Mouse (Mus musculus): ENCODE data around the gene Ctso.

DNA sequence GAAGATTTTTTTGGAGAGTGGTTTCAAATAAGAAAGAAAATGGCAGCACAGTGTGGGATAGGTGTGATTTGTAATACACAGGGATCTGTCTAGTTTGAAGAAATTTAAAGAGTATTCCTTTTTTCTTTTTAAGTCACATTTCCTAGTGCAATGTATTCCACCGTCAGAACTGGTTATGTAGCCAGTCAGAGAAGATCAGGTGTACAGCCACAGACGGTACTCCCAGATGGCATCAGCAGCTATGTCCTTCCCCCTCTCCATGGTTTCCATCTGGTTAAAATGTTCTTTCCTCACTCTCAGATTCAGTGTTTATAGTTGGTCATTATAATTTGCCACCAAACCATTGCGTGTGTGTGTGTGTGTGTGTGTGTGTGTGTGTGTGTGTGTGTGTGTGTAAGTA, 10.7 kb downstream of the Ctso start:
- TF ChIP-seq POLR2A (IDR thresholded peaks at IDR 0.05; ENCODE audit: low read depth, low read length) (no peak), CTCF (IDR thresholded peaks at IDR 0.05; ENCODE audit: extremely low read depth, insufficient read depth, insufficient read length, insufficient replicate concordance) (no peak)

Measured in spleen, adult 2 months (tissue).